Mouse (Mus musculus): ENCODE data around the gene Flt3l.

DNA sequence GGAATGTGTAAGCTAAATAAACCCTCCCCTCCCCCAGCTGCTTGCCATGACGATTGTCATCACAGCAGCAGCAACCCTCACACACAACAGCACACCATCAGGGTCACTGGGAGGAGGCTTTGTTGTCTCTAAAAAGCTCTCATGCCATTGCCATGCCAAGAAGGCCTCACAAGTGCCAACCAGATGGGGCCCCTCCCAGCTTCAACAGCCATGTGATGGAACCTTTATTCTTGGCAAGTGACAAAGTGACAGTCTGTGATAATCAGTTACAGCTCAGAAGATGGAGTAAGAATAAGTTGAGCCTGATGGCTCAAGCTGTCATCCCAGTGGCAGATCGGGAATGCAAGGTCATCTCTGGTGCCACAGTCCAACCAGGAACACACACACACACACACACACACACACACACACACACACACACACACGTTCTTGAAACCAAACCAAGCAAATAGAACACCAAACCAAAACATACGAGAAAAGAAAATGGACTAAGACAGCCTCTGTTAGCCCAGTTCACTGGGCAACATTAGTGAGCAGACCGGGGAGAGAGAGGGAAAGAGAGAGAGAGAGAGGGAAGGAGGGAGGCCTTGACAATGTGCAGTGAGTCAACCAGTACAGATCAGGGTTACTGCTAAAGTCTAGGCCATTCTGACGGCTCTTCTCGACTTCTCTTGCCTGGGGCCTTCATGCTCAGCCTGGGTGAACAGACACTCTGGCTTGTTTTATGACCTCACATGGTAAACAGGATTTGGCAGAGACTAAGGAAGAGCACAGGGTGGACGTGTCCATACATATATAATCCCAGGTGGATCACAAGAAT is 3.9 kb upstream of the Flt3l start:
- no peak for TF ChIP-seq CTCF (IDR thresholded peaks at IDR 0.05; ENCODE audit: low read depth, low read length)
- TF ChIP-seq POLR2A (IDR thresholded peaks at IDR 0.05; ENCODE audit: extremely low read depth, insufficient read depth, low read length) = no peak

Data from liver, adult 2 months (tissue).